Mouse (Mus musculus): ENCODE measurements around the gene Wdr72. TPM values are rescaled to one million over a fixed set of nuclear protein-coding genes. Genes with fewer than 3 reads are reported as not detected.
A peak's percentile ranks its signal among the peaks of the same experiment; 100 is the strongest.

Wdr72 gene
- 0.82 and 0.92 TPM in 2 replicates for polyA plus RNA-seq (2016; fragmentation: Nextera tagmentation; extraction: Ambion mirVana)

DNA sequence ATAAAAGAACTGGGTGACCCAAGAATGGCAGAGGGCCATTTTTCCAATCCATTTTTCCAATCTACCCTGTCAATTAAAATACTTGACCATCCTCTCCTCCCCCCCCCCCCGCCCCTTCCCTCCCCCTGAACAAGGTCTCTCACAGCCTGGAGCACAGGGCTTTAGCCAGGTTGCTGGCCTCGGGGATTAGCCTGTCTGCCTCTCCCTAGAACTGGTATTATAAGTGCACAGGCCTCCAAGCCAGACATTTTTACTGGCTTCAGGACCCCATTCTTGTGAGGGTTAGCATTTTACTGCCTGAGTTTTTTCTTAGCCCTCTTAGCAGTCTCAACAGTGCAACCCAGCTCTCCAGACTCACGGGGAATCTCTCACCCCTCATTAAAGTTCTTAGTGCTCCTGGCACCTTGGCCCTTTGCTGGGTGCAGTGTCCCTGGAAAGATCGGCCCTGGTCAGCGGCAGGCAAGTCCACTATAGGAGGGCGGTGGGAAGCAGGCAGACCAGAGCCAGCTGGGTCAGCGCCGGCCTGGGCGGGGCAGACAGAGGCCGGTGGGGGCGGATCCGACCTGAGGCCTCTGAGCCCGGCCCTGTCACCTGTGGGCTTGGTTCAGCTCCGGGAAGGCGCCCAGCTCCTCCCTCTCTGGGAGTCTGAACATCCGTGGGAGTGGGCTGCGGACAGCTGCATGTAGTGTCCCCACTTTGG, at the start of gene Wdr72:
Gene Wdr72, plus strand, starts transcription at position 596 of the 700 bp plus-strand sequence.
- 5% methylated on average over 16 of the region's 17 CpGs for WGBS
- peak within 1 kb of the TSS; percentile 92 for H3K4me2 ChIP-seq
- H3K4me3 ChIP-seq, result peak within 1 kb of the TSS; percentile 52
- H3K36me3 ChIP-seq, result no peaks in the 10 kb centered on the region
- peak within 1 kb of the TSS; percentile 72 for H3K9ac ChIP-seq
- H3K4me1 ChIP-seq (replicated peaks), result peaks cover 4% of the 10 kb centered on the region
- 0 out of 2 replicates have a peak, but pooled peaks cover 6% of the 10 kb centered on the region for H3K27me3 ChIP-seq (replicated peaks)
- no peaks in the 10 kb centered on the region for H3K9me3 ChIP-seq (replicated peaks)
- H3K27ac ChIP-seq (ENCODE audit: poor library complexity, severe bottlenecking), result no peak within 1 kb of the TSS
- 0 out of 2 replicates have a peak, but pooled peaks have one; percentile 39 for ATAC-seq (ENCODE audit: insufficient number of reproducible peaks, low FRiP score)

DNA sequence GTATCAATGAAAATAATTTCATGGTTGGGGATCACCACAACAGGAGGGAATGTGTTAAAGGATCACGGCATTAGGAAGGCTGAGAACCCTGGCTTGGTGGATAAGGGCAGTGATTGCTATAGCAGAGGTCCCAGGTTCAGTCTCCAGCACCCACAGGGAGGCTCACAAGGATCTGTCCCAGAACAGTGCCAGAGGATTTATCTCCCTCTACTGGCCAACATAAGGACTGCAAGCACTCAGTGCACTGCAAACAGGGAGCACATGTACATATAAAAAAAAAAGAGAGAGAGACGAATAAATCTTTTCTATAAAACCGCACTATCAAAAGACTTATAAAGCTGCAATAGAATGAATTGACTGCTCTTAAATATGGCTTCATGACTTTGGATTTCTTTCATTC, 43.9 kb upstream of the Wdr72 start:
- Histone ChIP-seq H3K9ac (no peak overlapping the region), H3K4me1 (replicated peaks) (peaks cover 11% of the 10 kb centered on the region), H3K4me2 (no peak overlapping the region), H3K27ac (ENCODE audit: poor library complexity, severe bottlenecking) (no peak overlapping the region), H3K36me3 (no peaks in the 10 kb centered on the region), H3K9me3 (replicated peaks) (0 out of 2 replicates have a peak, but pooled peaks cover 2% of the 10 kb centered on the region), H3K4me3 (no peak overlapping the region), H3K27me3 (replicated peaks) (no peaks in the 10 kb centered on the region)
- no peak for ATAC-seq (ENCODE audit: insufficient number of reproducible peaks, low FRiP score)
- 84% methylated on average over 3 of the region's 3 CpGs for whole genome bisulfite sequencing

DNA sequence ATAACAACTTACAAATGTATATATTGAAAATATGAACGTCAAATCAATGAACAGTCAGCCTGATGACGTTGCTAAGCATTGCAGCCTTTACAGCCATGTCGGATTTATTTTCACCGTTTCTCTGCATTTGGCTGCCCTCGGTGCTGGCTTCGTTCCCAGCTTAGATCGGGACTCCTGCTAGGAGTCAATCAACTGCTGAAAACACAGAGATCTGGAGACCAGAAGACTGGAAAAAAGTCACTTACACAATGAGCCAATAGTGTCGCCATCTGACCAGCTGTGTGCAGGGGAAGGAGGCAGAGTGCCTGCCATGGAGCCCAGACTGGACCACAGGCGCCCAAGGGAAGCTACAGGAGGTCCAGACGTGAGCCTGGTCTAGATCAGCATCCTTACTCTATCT, 43.4 kb upstream of the Wdr72 start:
- no peak for ATAC-seq (ENCODE audit: insufficient number of reproducible peaks, low FRiP score)
- no peak overlapping the region for H3K27ac ChIP-seq (ENCODE audit: poor library complexity, severe bottlenecking)
- peaks cover 11% of the 10 kb centered on the region for H3K4me1 ChIP-seq (replicated peaks)
- no peak overlapping the region for H3K4me3 ChIP-seq
- no peak overlapping the region for H3K4me2 ChIP-seq
- H3K9me3 ChIP-seq (replicated peaks), result 0 out of 2 replicates have a peak, but pooled peaks cover 2% of the 10 kb centered on the region
- H3K36me3 ChIP-seq, result no peaks in the 10 kb centered on the region
- H3K9ac ChIP-seq, result no peak overlapping the region
- no peaks in the 10 kb centered on the region for H3K27me3 ChIP-seq (replicated peaks)
- 62% methylated on average over 10 of the region's 10 CpGs for WGBS

DNA sequence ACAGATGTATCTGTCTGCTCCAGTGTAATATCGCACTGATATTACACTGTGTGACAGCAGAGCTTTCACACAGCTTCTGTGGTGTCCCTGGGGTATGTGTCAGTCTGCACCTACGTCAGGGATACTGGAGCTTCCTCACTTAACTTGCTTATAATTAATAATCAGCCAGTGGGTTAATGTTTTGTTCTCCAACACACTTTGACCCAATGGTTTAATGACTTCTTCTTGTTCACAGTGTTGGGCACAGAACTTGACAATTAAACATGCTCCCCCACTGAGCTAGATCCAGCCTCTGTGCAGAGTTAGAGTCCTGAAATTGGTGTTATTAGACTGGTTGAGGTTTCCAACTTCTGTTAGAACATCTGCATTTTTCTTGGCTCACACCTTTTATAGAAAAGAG, 34.2 kb upstream of the Wdr72 start:
- H3K9me3 ChIP-seq (replicated peaks), result no peaks in the 10 kb centered on the region
- ATAC-seq (ENCODE audit: insufficient number of reproducible peaks, low FRiP score), result no peak
- no peak overlapping the region for H3K4me3 ChIP-seq
- no peak overlapping the region for H3K4me2 ChIP-seq
- no peak overlapping the region for H3K9ac ChIP-seq
- no peaks in the 10 kb centered on the region for H3K4me1 ChIP-seq (replicated peaks)
- no peaks in the 10 kb centered on the region; the same call in 1 of the 2 replicates for H3K27me3 ChIP-seq (replicated peaks)
- H3K27ac ChIP-seq (ENCODE audit: poor library complexity, severe bottlenecking), result no peak overlapping the region
- no peaks in the 10 kb centered on the region for H3K36me3 ChIP-seq
- 72% methylated on average over 2 of the region's 2 CpGs for WGBS

DNA sequence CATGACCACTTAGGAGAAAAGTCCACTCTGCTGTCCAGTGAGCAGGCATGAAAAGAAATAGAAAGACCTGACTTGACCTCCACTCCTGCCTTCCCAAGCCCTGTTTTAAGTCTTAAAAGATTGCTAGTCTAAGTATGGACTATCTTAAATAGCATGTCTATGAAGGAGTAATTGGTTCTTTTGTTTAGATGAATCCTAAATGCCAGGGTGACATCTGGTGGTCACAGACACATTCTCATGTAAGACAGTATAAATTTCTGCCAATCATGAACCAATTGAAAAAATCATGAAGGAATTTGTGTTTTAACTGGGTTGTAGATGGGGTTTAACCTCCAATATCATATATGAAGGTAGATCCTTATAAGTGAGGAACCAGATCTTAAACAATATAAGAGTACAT, 31.7 kb upstream of the Wdr72 start:
- no peak for ATAC-seq (ENCODE audit: insufficient number of reproducible peaks, low FRiP score)
- no peak overlapping the region for H3K4me2 ChIP-seq
- H3K27ac ChIP-seq (ENCODE audit: poor library complexity, severe bottlenecking), result no peak overlapping the region
- no peak overlapping the region for H3K4me3 ChIP-seq
- no peaks in the 10 kb centered on the region for H3K36me3 ChIP-seq
- H3K9me3 ChIP-seq (replicated peaks), result no peaks in the 10 kb centered on the region
- H3K4me1 ChIP-seq (replicated peaks), result no peaks in the 10 kb centered on the region
- no peak overlapping the region for H3K9ac ChIP-seq
- no peaks in the 10 kb centered on the region for H3K27me3 ChIP-seq (replicated peaks)

DNA sequence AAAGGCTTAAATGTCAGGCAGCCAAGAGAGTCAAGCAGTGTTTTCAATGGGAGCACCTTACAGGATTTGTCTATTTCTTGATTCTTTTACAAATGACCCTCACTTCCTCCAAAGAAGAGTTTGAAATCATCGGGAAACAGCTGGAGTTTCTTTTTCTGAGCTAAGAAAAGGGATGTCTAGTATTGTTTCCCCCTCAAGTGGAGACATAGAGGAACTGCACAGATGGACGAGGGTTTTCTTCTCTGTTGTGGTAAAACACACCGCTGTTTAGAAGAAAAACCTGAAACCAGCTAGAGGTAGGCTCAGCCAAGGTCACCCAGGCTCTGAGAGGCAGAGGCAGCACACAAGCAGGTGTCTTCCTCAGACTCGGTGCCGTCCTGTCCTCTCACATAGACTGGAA, 29.9 kb upstream of the Wdr72 start:
- no peaks in the 10 kb centered on the region for H3K27me3 ChIP-seq (replicated peaks)
- no peak overlapping the region for H3K4me2 ChIP-seq
- H3K4me3 ChIP-seq, result no peak overlapping the region
- ATAC-seq (ENCODE audit: insufficient number of reproducible peaks, low FRiP score), result no peak
- H3K9me3 ChIP-seq (replicated peaks), result no peaks in the 10 kb centered on the region
- no peaks in the 10 kb centered on the region for H3K36me3 ChIP-seq
- WGBS, result 29% methylated on average over 5 of the region's 5 CpGs
- H3K4me1 ChIP-seq (replicated peaks), result no peaks in the 10 kb centered on the region
- H3K9ac ChIP-seq, result no peak overlapping the region
- H3K27ac ChIP-seq (ENCODE audit: poor library complexity, severe bottlenecking), result no peak overlapping the region

DNA sequence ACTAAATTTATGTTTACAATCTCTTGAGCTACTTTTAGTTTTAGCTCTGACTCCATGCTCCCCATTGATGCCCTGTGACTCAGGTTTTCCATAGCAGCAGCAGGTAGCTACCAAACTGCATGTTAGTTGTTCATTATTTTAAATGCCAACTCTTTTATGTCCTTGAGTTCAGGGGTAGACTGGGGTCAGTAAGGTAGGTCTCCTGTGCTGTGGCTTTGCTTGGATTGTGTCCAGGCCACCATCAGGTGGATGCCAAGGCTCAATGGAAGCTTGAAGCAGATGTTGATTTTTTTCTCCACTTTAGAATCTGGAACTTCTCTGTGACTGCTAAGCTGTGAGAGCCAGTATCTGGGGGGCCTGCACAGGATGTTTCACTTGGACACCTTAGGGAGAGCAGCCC, 8.6 kb upstream of the Wdr72 start:
- Histone ChIP-seq H3K4me1 (replicated peaks) (no peaks in the 10 kb centered on the region), H3K4me2 (no peak overlapping the region), H3K9me3 (replicated peaks) (no peaks in the 10 kb centered on the region), H3K9ac (no peak overlapping the region), H3K27ac (ENCODE audit: poor library complexity, severe bottlenecking) (no peak overlapping the region), H3K4me3 (no peak overlapping the region), H3K27me3 (replicated peaks) (no peaks in the 10 kb centered on the region), H3K36me3 (no peaks in the 10 kb centered on the region)
- ATAC-seq (ENCODE audit: insufficient number of reproducible peaks, low FRiP score), result no peak

DNA sequence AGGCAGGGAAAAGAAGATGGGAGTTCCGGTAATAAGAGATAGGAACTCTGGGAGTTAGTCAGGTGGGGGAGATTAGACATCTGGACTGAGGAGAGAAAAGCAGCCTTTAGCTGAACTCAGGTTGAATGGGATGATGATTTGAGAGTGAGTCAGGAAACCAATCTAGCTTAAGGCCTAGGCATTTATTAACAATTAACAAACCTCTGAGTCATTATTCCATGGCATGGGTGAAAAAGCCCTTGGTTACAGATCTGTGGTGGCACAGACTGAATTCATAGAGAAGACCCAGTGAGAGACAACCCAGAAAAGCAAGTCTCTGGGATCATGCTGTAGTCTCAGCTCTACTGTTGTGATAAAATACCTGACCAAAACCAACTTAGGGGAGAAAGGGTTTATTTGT, 7.5 kb upstream of the Wdr72 start:
- H3K9ac ChIP-seq, result no peak overlapping the region
- 67% methylated on average over 1 of the region's 1 CpGs for WGBS
- ATAC-seq (ENCODE audit: insufficient number of reproducible peaks, low FRiP score), result no peak

DNA sequence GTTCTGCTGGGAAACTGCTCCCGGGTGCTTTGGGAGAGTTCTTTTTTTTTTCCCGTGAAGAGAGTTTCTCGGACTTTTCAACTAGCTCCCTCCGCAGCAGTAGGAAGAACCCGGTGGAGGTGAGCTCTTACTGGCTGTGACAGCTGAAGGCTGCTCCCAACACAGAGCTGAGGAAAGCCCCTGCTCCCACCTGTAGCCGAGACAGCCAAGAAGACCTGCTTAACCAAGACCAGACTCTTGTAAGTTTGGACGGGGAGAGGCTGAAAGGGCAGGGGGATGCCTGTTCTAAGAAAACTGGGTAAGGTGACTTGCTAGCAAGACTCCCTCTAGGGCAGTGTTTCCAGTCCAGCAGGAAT, 283 bp downstream of the Wdr72 start:
- Histone ChIP-seq H3K4me3 (peak overlapping the region; percentile 52), H3K27ac (ENCODE audit: poor library complexity, severe bottlenecking) (no peak overlapping the region), H3K27me3 (replicated peaks) (0 out of 2 replicates have a peak, but pooled peaks cover 6% of the 10 kb centered on the region), H3K4me1 (replicated peaks) (peaks cover 4% of the 10 kb centered on the region), H3K9me3 (replicated peaks) (no peaks in the 10 kb centered on the region), H3K36me3 (no peaks in the 10 kb centered on the region), H3K4me2 (peak overlapping the region; percentile 92), H3K9ac (peak overlapping the region; percentile 72)
- whole genome bisulfite sequencing, result 3% methylated on average over 7 of the region's 7 CpGs
- no peak for ATAC-seq (ENCODE audit: insufficient number of reproducible peaks, low FRiP score)

More for the DNA sequence above, 7.5 kb upstream of the Wdr72 start:
- no peak overlapping the region for H3K27ac ChIP-seq (ENCODE audit: poor library complexity, severe bottlenecking)
- H3K4me3 ChIP-seq, result no peak overlapping the region
- no peaks in the 10 kb centered on the region for H3K36me3 ChIP-seq
- H3K4me1 ChIP-seq (replicated peaks), result no peaks in the 10 kb centered on the region
- no peaks in the 10 kb centered on the region for H3K9me3 ChIP-seq (replicated peaks)
- no peaks in the 10 kb centered on the region for H3K27me3 ChIP-seq (replicated peaks)
- no peak overlapping the region for H3K4me2 ChIP-seq

DNA sequence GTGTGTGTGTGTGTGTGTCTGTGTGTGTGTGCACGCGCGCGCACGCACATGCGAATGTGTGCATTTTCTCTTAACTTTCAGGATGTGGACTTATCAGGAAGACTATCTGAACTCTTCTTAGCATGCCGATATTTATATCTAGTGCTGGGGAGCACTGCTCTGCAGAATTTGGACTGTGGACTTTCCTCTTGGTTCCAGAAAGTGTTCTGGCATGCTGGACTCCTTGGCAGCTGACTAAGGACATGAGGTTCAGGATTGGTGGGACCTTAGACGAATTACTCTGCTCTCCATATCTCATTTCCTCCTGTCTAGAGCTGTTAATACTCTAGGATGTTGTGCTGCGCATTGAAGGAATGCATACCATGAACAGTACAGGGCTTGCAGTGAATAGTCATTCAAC, 2.4 kb downstream of the Wdr72 start:
- 82% methylated on average over 9 of the region's 9 CpGs for WGBS
- H3K36me3 ChIP-seq, result no peaks in the 10 kb centered on the region
- H3K9me3 ChIP-seq (replicated peaks), result no peaks in the 10 kb centered on the region
- ATAC-seq (ENCODE audit: insufficient number of reproducible peaks, low FRiP score), result no peak
- no peak overlapping the region for H3K4me3 ChIP-seq
- H3K27me3 ChIP-seq (replicated peaks), result peaks cover 7% of the 10 kb centered on the region; the same call in 1 of the 2 replicates
- H3K4me1 ChIP-seq (replicated peaks), result peaks cover 4% of the 10 kb centered on the region
- no peak overlapping the region for H3K4me2 ChIP-seq
- H3K9ac ChIP-seq, result no peak overlapping the region
- H3K27ac ChIP-seq (ENCODE audit: poor library complexity, severe bottlenecking), result no peak overlapping the region

DNA sequence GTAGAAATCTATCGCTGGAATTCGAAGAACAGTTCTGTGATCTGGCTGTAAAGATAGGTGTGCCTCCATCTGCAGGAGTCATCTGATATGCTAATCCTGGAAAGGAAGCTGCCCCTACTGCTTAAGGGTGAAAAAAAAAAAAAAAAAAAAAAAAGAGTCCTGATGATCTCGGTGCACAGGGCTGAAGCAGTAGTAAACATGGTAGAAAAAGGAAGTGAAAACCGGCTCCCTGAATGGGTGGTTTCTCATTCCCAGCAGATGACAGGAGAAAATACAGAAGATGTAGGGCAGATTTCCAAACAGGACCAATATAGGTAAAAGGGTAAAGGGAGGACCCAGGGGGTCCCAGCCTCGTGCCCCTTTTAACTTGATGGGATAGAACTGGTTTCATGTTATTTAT, 16.1 kb downstream of the Wdr72 start:
- Histone ChIP-seq H3K27me3 (replicated peaks) (no peaks in the 10 kb centered on the region), H3K27ac (ENCODE audit: poor library complexity, severe bottlenecking) (no peak overlapping the region), H3K4me2 (no peak overlapping the region), H3K4me1 (replicated peaks) (no peaks in the 10 kb centered on the region), H3K9ac (no peak overlapping the region), H3K36me3 (no peaks in the 10 kb centered on the region), H3K9me3 (replicated peaks) (no peaks in the 10 kb centered on the region), H3K4me3 (no peak overlapping the region)
- 45% methylated on average over 5 of the region's 5 CpGs for WGBS
- no peak for ATAC-seq (ENCODE audit: insufficient number of reproducible peaks, low FRiP score)

DNA sequence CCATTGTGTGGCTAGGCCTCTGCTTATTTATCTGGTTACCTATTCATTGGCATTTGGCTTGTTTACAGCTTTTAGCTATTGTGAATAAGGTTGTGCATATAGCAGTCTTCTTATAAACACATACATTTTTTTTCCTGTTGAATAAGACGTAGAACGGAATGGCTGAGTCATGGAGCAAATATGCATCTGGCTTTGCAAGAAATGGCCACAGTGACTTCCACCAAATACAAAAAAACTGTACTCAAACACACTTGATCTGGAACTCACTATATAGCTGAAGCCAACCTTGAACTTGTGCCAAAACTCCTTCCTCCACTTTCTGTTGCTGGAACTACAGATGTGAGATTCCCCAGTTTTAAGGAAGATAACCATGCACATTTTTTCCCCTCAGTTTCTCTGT, 23.9 kb downstream of the Wdr72 start:
- no peak for ATAC-seq (ENCODE audit: insufficient number of reproducible peaks, low FRiP score)
- no peak overlapping the region for H3K27ac ChIP-seq (ENCODE audit: poor library complexity, severe bottlenecking)
- H3K4me3 ChIP-seq, result no peak overlapping the region
- H3K9ac ChIP-seq, result no peak overlapping the region
- H3K4me2 ChIP-seq, result no peak overlapping the region
- H3K4me1 ChIP-seq (replicated peaks), result no peaks in the 10 kb centered on the region
- no peaks in the 10 kb centered on the region for H3K9me3 ChIP-seq (replicated peaks)
- 62% methylated on average over 2 of the region's 2 CpGs for WGBS
- no peaks in the 10 kb centered on the region for H3K36me3 ChIP-seq
- no peaks in the 10 kb centered on the region for H3K27me3 ChIP-seq (replicated peaks)
